In the genomic region with DNA sequence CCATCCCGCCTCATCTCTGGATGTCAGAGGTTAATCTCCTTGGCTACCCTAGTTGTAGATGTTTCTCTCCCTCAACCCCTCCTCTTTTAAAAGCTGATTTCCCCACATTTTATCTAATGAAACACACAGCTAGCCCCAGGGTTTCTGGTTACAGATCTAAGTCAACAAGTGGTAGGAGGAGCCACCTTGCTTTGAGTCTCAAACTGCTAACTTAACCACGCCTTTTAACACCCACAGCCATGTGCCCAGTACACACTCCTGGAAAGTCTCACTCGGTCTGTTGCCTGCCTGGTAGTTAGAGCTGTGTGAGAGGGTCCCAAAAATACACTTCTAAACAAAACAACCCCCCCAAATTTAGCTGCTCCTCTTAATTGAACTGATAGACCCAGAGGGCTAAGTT, we compare ENCODE assay signal across 9 mouse cellular contexts.
DNase-seq lines count a peak whose midpoint lies in the region; ATAC-seq lines count a peak whose summit lies in the region.
"Had no signal": no experiment of that assay in that cellular context is flagged by ENCODE, and none has a peak within 500 bp of the region (broad histone marks: within the 10 kb centered on the region; RNA-seq: fewer than 3 reads in every experiment).

No protein-coding gene starts in this region.

- peaks cover 44% of the 10 kb centered on the region for H3K4me1 ChIP-seq in embryonic facial prominence, embryonic 10.5 days
- peaks cover 23% of the 10 kb centered on the region for H3K4me1 ChIP-seq in limb, embryonic 11.5 days (ENCODE audit: control insufficient read depth, insufficient read depth, low read length)
- peaks cover 57% of the 10 kb centered on the region for H3K4me1 ChIP-seq in neural tube, embryonic 13.5 days (replicated peaks)

- peak overlapping the region; percentile 33 for H3K4me3 ChIP-seq in embryonic facial prominence, embryonic 10.5 days
- no peak overlapping the region for H3K4me3 ChIP-seq in limb, embryonic 11.5 days (ENCODE audit: low read depth, low read length)
- no peak overlapping the region for H3K4me3 ChIP-seq in neural tube, embryonic 13.5 days

- no peaks in the 10 kb centered on the region for H3K27me3 ChIP-seq in embryonic facial prominence, embryonic 10.5 days (replicated peaks; ENCODE audit: low read depth, poor library complexity, severe bottlenecking)
- H3K27me3 ChIP-seq in limb, embryonic 11.5 days (ENCODE audit: control insufficient read depth, insufficient read depth, low read length) = no peaks in the 10 kb centered on the region
- H3K27me3 ChIP-seq in neural tube, embryonic 13.5 days = no peaks in the 10 kb centered on the region

- no peak overlapping the region for H3K9ac ChIP-seq in limb, embryonic 11.5 days (ENCODE audit: low read length)
- no peak overlapping the region for H3K9ac ChIP-seq in neural tube, embryonic 13.5 days

- H3K4me2 ChIP-seq in limb, embryonic 11.5 days (ENCODE audit: low read depth, severe bottlenecking) = peak overlapping the region; percentile 30; the same call in 1 of the 2 replicates
- peak overlapping the region; percentile 37 for H3K4me2 ChIP-seq in neural tube, embryonic 13.5 days

- ATAC-seq in limb, embryonic 11.5 days (ENCODE audit: insufficient number of reproducible peaks, low FRiP score, low TSS enrichment, low read depth) = no peak
- no peak for ATAC-seq in neural tube, embryonic 13.5 days (ENCODE audit: low read depth)

- H3K27ac ChIP-seq in embryonic facial prominence, embryonic 10.5 days (replicated peaks) = peak overlapping the region; percentile 30; the same call in 1 of the 2 replicates
- no peak overlapping the region for H3K27ac ChIP-seq in limb, embryonic 11.5 days (replicated peaks; ENCODE audit: low read depth, low read length)
- no peak overlapping the region for H3K27ac ChIP-seq in neural tube, embryonic 13.5 days (replicated peaks)
- H3K27ac ChIP-seq: macrophage had no signal

- H3K36me3 ChIP-seq in embryonic facial prominence, embryonic 10.5 days (replicated peaks) = peaks cover 33% of the 10 kb centered on the region
- H3K36me3 ChIP-seq in limb, embryonic 11.5 days (ENCODE audit: control insufficient read depth, insufficient read depth, low read length) = peaks cover 2% of the 10 kb centered on the region; the same call in 1 of the 2 replicates
- H3K36me3 ChIP-seq in neural tube, embryonic 13.5 days = no peaks in the 10 kb centered on the region

- 3% methylated on average over 3 of the region's 3 CpGs for WGBS in embryonic facial prominence, embryonic 10.5 days
- WGBS in limb, embryonic 11.5 days = 5% methylated on average over 3 of the region's 3 CpGs
- 15% methylated on average over 3 of the region's 3 CpGs for whole genome bisulfite sequencing in neural tube, embryonic 13.5 days

- DNase-seq in lung, adult 18-20 months = peak; percentile 29 to 65
- DNase-seq in lung, postnatal 4 days = no peak
- peak; percentile 38 for DNase-seq in embryonic facial prominence, embryonic 10.5 days (ENCODE audit: low spot score)
- DNase-seq in limb, embryonic 11.5 days (ENCODE audit: low spot score) = peak; percentile 48
- DNase-seq in ovary, postnatal 36 days (ENCODE audit: low spot score) = no peak
- DNase-seq in retina, postnatal 1 day = no peak
- DNase-seq in cerebellum, postnatal 36 days = no peak

- H3K9me3 ChIP-seq in embryonic facial prominence, embryonic 10.5 days = no peaks in the 10 kb centered on the region
- H3K9me3 ChIP-seq in limb, embryonic 11.5 days (ENCODE audit: control insufficient read depth, low read length) = no peaks in the 10 kb centered on the region
- no peaks in the 10 kb centered on the region for H3K9me3 ChIP-seq in neural tube, embryonic 13.5 days

Comparison
In these comparisons a context has a peak if more than half of its experiments do, and no peak if none do; other contexts are left out.
1. DNase-seq: peak in lung, adult 18-20 months (2 of 2), embryonic facial prominence, embryonic 10.5 days (single experiment) and limb, embryonic 11.5 days (single experiment); none in lung, postnatal 4 days (0 of 2), ovary, postnatal 36 days (single experiment), retina, postnatal 1 day (single experiment) and cerebellum, postnatal 36 days (0 of 2).